Mouse (Mus musculus): ENCODE measurements at regions not wholly inside any gene's neighbourhood (a gene's known extent, or its start where the extent isn't known, plus 50 kb on each side); places are given as distances from the start of the nearest gene placed in this dataset.

GRCm38 (mm10) chr3:146337429-146337828 lies 67.0 kb upstream of the Ssx2ip start:
- no peak for DNase-seq

GRCm38 (mm10) chr3:146337861-146338281 lies 66.6 kb upstream of the Ssx2ip start:
- peak; percentile 43 for DNase-seq

GRCm38 (mm10) chr3:146338445-146338844 lies 66.0 kb upstream of the Ssx2ip start:
- DNase-seq, result no peak

GRCm38 (mm10) chr3:146340316-146341055 lies 64.0 kb upstream of the Ssx2ip start:
- no peak for DNase-seq

- no peak for DNase-seq
Measured at GRCm38 (mm10) chr3:146341652-146342340, 62.6 kb upstream of the Ssx2ip start.

- no peak for DNase-seq
Measured at GRCm38 (mm10) chr3:146342727-146343126, 61.7 kb upstream of the Ssx2ip start.

GRCm38 (mm10) chr3:146343649-146344401 lies 60.6 kb upstream of the Ssx2ip start:
- DNase-seq, result peak; percentile 60

- no peak for DNase-seq
Measured at GRCm38 (mm10) chr3:146344402-146345025, 59.9 kb upstream of the Ssx2ip start.

- peak; percentile 68 for DNase-seq
Measured at GRCm38 (mm10) chr3:146345308-146345780, 59.1 kb upstream of the Ssx2ip start.

- no peak for DNase-seq
Measured at GRCm38 (mm10) chr3:146345946-146346345, 58.5 kb upstream of the Ssx2ip start.

- no peak for DNase-seq
Measured at GRCm38 (mm10) chr3:146347311-146347710, 57.1 kb upstream of the Ssx2ip start.

- DNase-seq, result no peak
Measured at GRCm38 (mm10) chr3:146348921-146349320, 55.5 kb upstream of the Ssx2ip start.

GRCm38 (mm10) chr3:146349393-146349792 lies 55.0 kb upstream of the Ssx2ip start:
- DNase-seq, result no peak

GRCm38 (mm10) chr3:146350126-146350525 lies 54.3 kb upstream of the Ssx2ip start:
- no peak for DNase-seq

- DNase-seq, result no peak
Measured at GRCm38 (mm10) chr3:146351468-146351867, 53.0 kb upstream of the Ssx2ip start.

- no peak for DNase-seq
Measured at GRCm38 (mm10) chr3:146352187-146352586, 52.3 kb upstream of the Ssx2ip start.

- no peak for DNase-seq
Measured at GRCm38 (mm10) chr3:146353961-146354360, 50.5 kb upstream of the Ssx2ip start.

All from right cerebral cortex, adult 18-20 months (tissue).